Mouse (Mus musculus) liver, adult 10 weeks (tissue): Measurements from ENCODE around the gene Nav2. TPM values are rescaled to one million over a fixed set of nuclear protein-coding genes. Genes with fewer than 3 reads are reported as not detected.

ENCODE experiments used
- polyA plus RNA-seq: library from polyadenylated mRNA; stranded (reverse); fragments of 350-450 nt; fragmentation: Illumina TruSeq; extraction: RNeasy Lipid Tissue Mini Kit (QIAGEN cat#74804); gene quantifications from one replicate; pipeline ENCODE4 v1.2.3, GENCODE M21; 2014; ENCODE audit warnings: low read depth, low replicate concordance

Gene Nav2
- polyA plus RNA-seq: 7.6 TPM

GRCm38 (mm10) chr7:48908521-48909341 is at the start of gene Nav2:
Gene Nav2, plus strand, starts transcription at chr7:48908716.

GRCm38 (mm10) chr7:48881486-48881885 is 27.0 kb upstream of the Nav2 start, which contains the start of gene E2f8:
Gene E2f8, minus strand, starts transcription at chr7:48881596.

GRCm38 (mm10) chr7:49636491-49637115 is 728.1 kb downstream of the Nav2 start, which contains the start of gene Dbx1:
Gene Dbx1, minus strand, starts transcription at chr7:49636849.

Other genes with a start within 250 kb of the Nav2 start
- 11.2 TPM for gene Zdhhc13, start 119.7 kb upstream of the Nav2 start, polyA plus RNA-seq
- gene Csrp3, start 60.7 kb upstream of the Nav2 start, polyA plus RNA-seq: 20.0 TPM
- 4.7 TPM for gene E2f8, start 27.1 kb upstream of the Nav2 start, polyA plus RNA-seq